Mouse (Mus musculus): ENCODE measurements around the gene Wnt9a. TPM values are rescaled to one million over a fixed set of nuclear protein-coding genes. Genes with fewer than 3 reads are reported as not detected.

Gene Wnt9a
- polyA plus RNA-seq, 2 experiments = 0.04 to 0.12 TPM

DNA sequence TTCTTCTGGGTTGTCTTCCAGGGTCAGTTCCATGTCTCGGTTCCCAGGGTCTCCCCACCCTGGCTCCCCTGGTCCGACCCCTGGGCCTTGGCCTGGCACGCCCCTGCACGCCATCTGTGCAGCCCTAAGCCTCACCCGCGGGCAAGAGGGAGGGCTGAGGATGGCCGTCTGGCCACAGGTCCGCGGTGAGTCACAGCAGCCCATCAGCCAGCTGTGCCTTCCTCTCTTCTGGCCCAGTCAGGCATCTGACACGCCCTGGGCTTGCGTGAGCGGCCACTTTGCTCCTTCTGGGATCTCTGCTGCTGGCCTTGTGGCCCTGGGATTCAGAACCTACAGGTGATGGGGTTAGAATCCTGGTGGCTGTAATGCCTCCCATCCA lies 1.4 kb downstream of the Wnt9a start:
- DNase-seq (ENCODE audit: low read depth in 3 of 3, low spot score in 3 of 3) (no peak), ATAC-seq (ENCODE audit: insufficient read depth) (no peak)
- WGBS (ENCODE audit: insufficient replicate concordance) = 23% methylated on average over 12 of the region's 12 CpGs
- no peaks in the 10 kb centered on the region for H3K9me3 ChIP-seq (ENCODE audit: control insufficient read depth, low read length)
- H3K27ac ChIP-seq = no peak overlapping the region
- H3K27me3 ChIP-seq (ENCODE audit: control insufficient read depth, insufficient read depth, low read length) = peaks cover 63% of the 10 kb centered on the region
- no peaks in the 10 kb centered on the region for H3K4me1 ChIP-seq (replicated peaks; ENCODE audit: control insufficient read depth in 2 of 2, insufficient read depth in 2 of 2, low read length in 1 of 2)
- TF ChIP-seq CTCF (IDR thresholded peaks at IDR 0.05; ENCODE audit: low read depth) (no peak), EP300 (IDR thresholded peaks at IDR 0.05; ENCODE audit: low read depth) (no peak)
- no peaks in the 10 kb centered on the region for H3K36me3 ChIP-seq (replicated peaks; ENCODE audit: control insufficient read depth, insufficient read depth, low read depth)
- H3K9ac ChIP-seq (replicated peaks) = no peak overlapping the region
- no peak overlapping the region for H3K4me2 ChIP-seq (ENCODE audit: low read depth)
- no peak overlapping the region for H3K4me3 ChIP-seq (ENCODE audit: insufficient read depth in 1 of 2, low read depth in 2 of 2, low read length in 2 of 2)

GRCm38 (mm10) chr11:59308625-59309024 lies 1.9 kb downstream of the Wnt9a start:
- Histone ChIP-seq H3K9ac (replicated peaks) (no peak overlapping the region), H3K4me3 (ENCODE audit: insufficient read depth in 1 of 2, low read depth in 2 of 2, low read length in 2 of 2) (no peak overlapping the region), H3K27ac (no peak overlapping the region), H3K4me2 (ENCODE audit: low read depth) (no peak overlapping the region), H3K36me3 (replicated peaks; ENCODE audit: control insufficient read depth, insufficient read depth, low read depth) (no peaks in the 10 kb centered on the region), H3K4me1 (replicated peaks; ENCODE audit: control insufficient read depth in 2 of 2, insufficient read depth in 2 of 2, low read length in 1 of 2) (no peaks in the 10 kb centered on the region), H3K27me3 (ENCODE audit: control insufficient read depth, insufficient read depth, low read length) (peaks cover 59% of the 10 kb centered on the region), H3K9me3 (ENCODE audit: control insufficient read depth, low read length) (no peaks in the 10 kb centered on the region)
- DNase-seq (ENCODE audit: low read depth in 3 of 3, low spot score in 3 of 3) (no peak), ATAC-seq (ENCODE audit: insufficient read depth) (no peak)
- TF ChIP-seq EP300 (IDR thresholded peaks at IDR 0.05; ENCODE audit: low read depth) (no peak), CTCF (IDR thresholded peaks at IDR 0.05; ENCODE audit: low read depth) (no peak)
- WGBS (ENCODE audit: insufficient replicate concordance) = 36% methylated on average over 6 of the region's 6 CpGs

GRCm38 (mm10) chr11:59309106-59309805 lies 2.5 kb downstream of the Wnt9a start:
- DNase-seq (ENCODE audit: low read depth in 3 of 3, low spot score in 3 of 3) (no peak), ATAC-seq (ENCODE audit: insufficient read depth) (no peak)
- no peak overlapping the region for H3K9ac ChIP-seq (replicated peaks)
- H3K4me1 ChIP-seq (replicated peaks; ENCODE audit: control insufficient read depth in 2 of 2, insufficient read depth in 2 of 2, low read length in 1 of 2) = no peaks in the 10 kb centered on the region
- H3K27ac ChIP-seq = no peak overlapping the region
- H3K9me3 ChIP-seq (ENCODE audit: control insufficient read depth, low read length) = no peaks in the 10 kb centered on the region
- WGBS (ENCODE audit: insufficient replicate concordance) = 21% methylated on average over 12 of the region's 12 CpGs
- H3K27me3 ChIP-seq (ENCODE audit: control insufficient read depth, insufficient read depth, low read length) = peaks cover 53% of the 10 kb centered on the region
- TF ChIP-seq CTCF (IDR thresholded peaks at IDR 0.05; ENCODE audit: low read depth) = no peak
- TF ChIP-seq EP300 (IDR thresholded peaks at IDR 0.05; ENCODE audit: low read depth) = no peak
- H3K36me3 ChIP-seq (replicated peaks; ENCODE audit: control insufficient read depth, insufficient read depth, low read depth) = no peaks in the 10 kb centered on the region
- H3K4me2 ChIP-seq (ENCODE audit: low read depth) = no peak overlapping the region
- H3K4me3 ChIP-seq (ENCODE audit: insufficient read depth in 1 of 2, low read depth in 2 of 2, low read length in 2 of 2) = no peak overlapping the region

- no peak for DNase-seq (ENCODE audit: low read depth in 3 of 3, low spot score in 3 of 3)
- Histone ChIP-seq H3K36me3 (replicated peaks; ENCODE audit: control insufficient read depth, insufficient read depth, low read depth) (no peaks in the 10 kb centered on the region), H3K4me2 (ENCODE audit: low read depth) (no peak overlapping the region), H3K27me3 (ENCODE audit: control insufficient read depth, insufficient read depth, low read length) (peaks cover 46% of the 10 kb centered on the region), H3K9ac (replicated peaks) (no peak overlapping the region), H3K4me1 (replicated peaks; ENCODE audit: control insufficient read depth in 2 of 2, insufficient read depth in 2 of 2, low read length in 1 of 2) (no peaks in the 10 kb centered on the region), H3K27ac (no peak overlapping the region), H3K9me3 (ENCODE audit: control insufficient read depth, low read length) (no peaks in the 10 kb centered on the region), H3K4me3 (ENCODE audit: insufficient read depth in 1 of 2, low read depth in 2 of 2, low read length in 2 of 2) (no peak overlapping the region)
- TF ChIP-seq EP300 (IDR thresholded peaks at IDR 0.05; ENCODE audit: low read depth) = no peak
- TF ChIP-seq CTCF (IDR thresholded peaks at IDR 0.05; ENCODE audit: low read depth) = no peak
- no peak for ATAC-seq (ENCODE audit: insufficient read depth)
- 51% methylated on average over 8 of the region's 8 CpGs for WGBS (ENCODE audit: insufficient replicate concordance)
Measured at GRCm38 (mm10) chr11:59309976-59310375, 3.2 kb downstream of the Wnt9a start.

DNA sequence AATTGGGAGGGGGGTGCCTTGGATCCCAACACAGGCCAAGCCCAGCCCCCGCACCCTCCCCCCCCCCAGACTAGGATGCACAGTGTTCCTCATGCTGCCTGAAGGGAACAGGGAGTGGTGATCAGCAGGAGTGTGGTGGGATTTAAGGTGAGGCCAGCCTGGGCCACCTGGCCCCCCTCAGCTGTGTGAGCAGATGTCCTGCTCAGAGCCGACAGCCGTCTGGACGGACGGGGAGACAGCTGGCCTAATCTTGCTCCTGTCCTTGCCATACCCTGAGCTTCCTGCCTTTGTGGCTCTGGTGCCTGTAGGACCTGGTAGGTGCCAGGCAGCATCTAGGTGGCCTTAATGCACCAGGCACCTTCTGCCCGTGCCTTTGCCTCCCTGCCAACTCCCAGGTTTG lies 5.3 kb downstream of the Wnt9a start:
- H3K4me1 ChIP-seq (replicated peaks; ENCODE audit: control insufficient read depth in 2 of 2, insufficient read depth in 2 of 2, low read length in 1 of 2) = no peaks in the 10 kb centered on the region
- H3K4me3 ChIP-seq (ENCODE audit: insufficient read depth in 1 of 2, low read depth in 2 of 2, low read length in 2 of 2) = no peak overlapping the region
- H3K36me3 ChIP-seq (replicated peaks; ENCODE audit: control insufficient read depth, insufficient read depth, low read depth) = no peaks in the 10 kb centered on the region
- H3K4me2 ChIP-seq (ENCODE audit: low read depth) = no peak overlapping the region
- TF ChIP-seq EP300 (IDR thresholded peaks at IDR 0.05; ENCODE audit: low read depth) (no peak), CTCF (IDR thresholded peaks at IDR 0.05; ENCODE audit: low read depth) (no peak)
- ATAC-seq (ENCODE audit: insufficient read depth) (no peak), DNase-seq (ENCODE audit: low read depth in 3 of 3, low spot score in 3 of 3) (no peak)
- no peak overlapping the region for H3K9ac ChIP-seq (replicated peaks)
- H3K27ac ChIP-seq = no peak overlapping the region
- H3K9me3 ChIP-seq (ENCODE audit: control insufficient read depth, low read length) = no peaks in the 10 kb centered on the region
- peaks cover 25% of the 10 kb centered on the region for H3K27me3 ChIP-seq (ENCODE audit: control insufficient read depth, insufficient read depth, low read length)
- WGBS (ENCODE audit: insufficient replicate concordance) = 47% methylated on average over 6 of the region's 6 CpGs

Measured in liver, embryonic 14.5 days (tissue).